Mouse (Mus musculus) stomach, embryonic 15.5 days (tissue): ENCODE data around the gene Dzip1. TPM values are rescaled to one million over a fixed set of nuclear protein-coding genes. Genes with fewer than 3 reads are reported as not detected.

Experiments
- ATAC-seq: fragments of 200-750 bp; cut with Nextera tagmentation; 2 replicates; pipeline ENCODE4 v1.8.0; 2017; ENCODE audit warnings: low read depth, moderate number of reproducible peaks, moderate TSS enrichment; ENCODE audit not compliant: insufficient read depth, low FRiP score
- H3K27ac ChIP-seq: fragments of 300-500 bp; sonication (generic); 2 replicates; pipeline ENCODE4 v1.5.1; 2015; ENCODE audit warnings: mild to moderate bottlenecking, inconsistent platforms
- H3K27me3 ChIP-seq: fragments of 300-500 bp; sonication (generic); replicated peaks from 2 replicates; pipeline ENCODE4 v1.6.1; 2015; ENCODE audit warnings: inconsistent platforms
- H3K36me3 ChIP-seq: fragments of 300-500 bp; sonication (generic); 2 replicates; pipeline ENCODE4 v1.6.1; 2015; ENCODE audit warnings: inconsistent platforms
- H3K4me1 ChIP-seq: fragments of 300-500 bp; sonication (generic); 2 replicates; pipeline ENCODE4 v1.6.1; 2015; ENCODE audit warnings: inconsistent platforms
- H3K4me2 ChIP-seq: fragments of 300-500 bp; sonication (generic); 2 replicates; pipeline ENCODE4 v1.6.1; 2015; ENCODE audit warnings: mild to moderate bottlenecking, inconsistent platforms
- H3K4me3 ChIP-seq: fragments of 300-500 bp; sonication (generic); replicated peaks from 2 replicates; pipeline ENCODE4 v1.5.1; 2015; ENCODE audit warnings: inconsistent platforms
- H3K9ac ChIP-seq: fragments of 300-500 bp; sonication (generic); 2 replicates; pipeline ENCODE4 v1.6.1; 2015; ENCODE audit warnings: inconsistent platforms
- H3K9me3 ChIP-seq: fragments of 300-500 bp; sonication (generic); 2 replicates; pipeline ENCODE4 v1.6.1; 2016; ENCODE audit warnings: inconsistent platforms
- WGBS: fragments of 180-500 bp; shearing (Covaris S2); methylation state at CpG from one replicate; pipeline ENCODE4 v1.1.7; 2015; 5-methylcytosine and 5-hydroxymethylcytosine counted together
- polyA plus RNA-seq: library from polyadenylated mRNA; unstranded; fragments of >200 nt; fragmentation: Nextera tagmentation; extraction: Ambion mirVana; gene quantifications from 2 replicates; pipeline ENCODE4 v1.2.1, GENCODE M21; 2015

Gene Dzip1
- polyA plus RNA-seq, 1 experiment from 2014 or later: 13.5 TPM

- no peaks in the 10 kb centered on the region for H3K36me3 ChIP-seq
- no peak overlapping the region for H3K4me2 ChIP-seq
- no peak overlapping the region for H3K9ac ChIP-seq
- H3K27me3 ChIP-seq: no peaks in the 10 kb centered on the region
- no peak overlapping the region; the same call in 1 of the 2 replicates for H3K27ac ChIP-seq
- H3K4me1 ChIP-seq: no peaks in the 10 kb centered on the region; the same call in 1 of the 2 replicates
- WGBS: 79% methylated on average over 3 of the region's 3 CpGs
- ATAC-seq: no peak
- no peaks in the 10 kb centered on the region for H3K9me3 ChIP-seq
- no peak overlapping the region for H3K4me3 ChIP-seq
Measured at GRCm38 (mm10) chr14:118842353-118842752, 82.9 kb downstream of the Dzip1 start.

GRCm38 (mm10) chr14:118840027-118840426 lies 85.2 kb downstream of the Dzip1 start:
- Histone ChIP-seq H3K36me3 (no peaks in the 10 kb centered on the region), H3K4me3 (no peak overlapping the region), H3K4me2 (no peak overlapping the region), H3K27ac (peak overlapping the region; percentile 37; the same call in 1 of the 2 replicates), H3K9me3 (no peaks in the 10 kb centered on the region), H3K27me3 (no peaks in the 10 kb centered on the region), H3K4me1 (peaks cover 2% of the 10 kb centered on the region; the same call in 1 of the 2 replicates), H3K9ac (no peak overlapping the region)
- 94% methylated on average over 1 of the region's 1 CpGs for WGBS
- ATAC-seq: no peak

- Histone ChIP-seq H3K9ac (no peak overlapping the region), H3K4me2 (no peak overlapping the region), H3K36me3 (no peaks in the 10 kb centered on the region), H3K4me1 (peaks cover 4% of the 10 kb centered on the region), H3K9me3 (no peaks in the 10 kb centered on the region), H3K27ac (peak overlapping the region; percentile 37), H3K4me3 (no peak overlapping the region), H3K27me3 (no peaks in the 10 kb centered on the region)
- 33% methylated on average over 5 of the region's 5 CpGs for WGBS
- no peak for ATAC-seq
Measured at GRCm38 (mm10) chr14:118839416-118839815, 85.8 kb downstream of the Dzip1 start.

GRCm38 (mm10) chr14:118838556-118839120 lies 86.6 kb downstream of the Dzip1 start:
- H3K27me3 ChIP-seq: no peaks in the 10 kb centered on the region
- no peak for ATAC-seq
- peaks cover 7% of the 10 kb centered on the region for H3K4me1 ChIP-seq
- H3K4me3 ChIP-seq: no peak overlapping the region
- H3K27ac ChIP-seq: peak overlapping the region; percentile 26
- WGBS: 49% methylated on average over 8 of the region's 8 CpGs
- no peak overlapping the region for H3K4me2 ChIP-seq
- H3K9me3 ChIP-seq: no peaks in the 10 kb centered on the region
- no peak overlapping the region for H3K9ac ChIP-seq
- no peaks in the 10 kb centered on the region for H3K36me3 ChIP-seq

- H3K4me2 ChIP-seq: no peak overlapping the region
- peaks cover 7% of the 10 kb centered on the region for H3K4me1 ChIP-seq
- 83% methylated on average over 7 of the region's 7 CpGs for WGBS
- H3K9me3 ChIP-seq: no peaks in the 10 kb centered on the region
- ATAC-seq: peak; percentile 67; the same call in 1 of the 2 replicates
- H3K27ac ChIP-seq: no peak overlapping the region
- H3K9ac ChIP-seq: no peak overlapping the region
- no peaks in the 10 kb centered on the region for H3K27me3 ChIP-seq
- no peak overlapping the region for H3K4me3 ChIP-seq
- H3K36me3 ChIP-seq: no peaks in the 10 kb centered on the region
Measured at GRCm38 (mm10) chr14:118836754-118837153, 88.5 kb downstream of the Dzip1 start.

- Histone ChIP-seq H3K27me3 (no peaks in the 10 kb centered on the region), H3K36me3 (no peaks in the 10 kb centered on the region), H3K9me3 (no peaks in the 10 kb centered on the region), H3K4me1 (peaks cover 7% of the 10 kb centered on the region), H3K9ac (no peak overlapping the region), H3K4me3 (no peak overlapping the region), H3K4me2 (no peak overlapping the region), H3K27ac (no peak overlapping the region)
- 81% methylated on average over 11 of the region's 11 CpGs for WGBS
- ATAC-seq: no peak
Measured at GRCm38 (mm10) chr14:118836145-118836544, 89.1 kb downstream of the Dzip1 start.

- no peak overlapping the region for H3K4me3 ChIP-seq
- no peak for ATAC-seq
- peaks cover 7% of the 10 kb centered on the region for H3K4me1 ChIP-seq
- H3K4me2 ChIP-seq: no peak overlapping the region
- no peaks in the 10 kb centered on the region for H3K27me3 ChIP-seq
- H3K9me3 ChIP-seq: no peaks in the 10 kb centered on the region
- H3K9ac ChIP-seq: no peak overlapping the region
- no peak overlapping the region for H3K27ac ChIP-seq
- WGBS: 6% methylated on average over 7 of the region's 7 CpGs
- H3K36me3 ChIP-seq: no peaks in the 10 kb centered on the region
Measured at GRCm38 (mm10) chr14:118834313-118834712, 90.9 kb downstream of the Dzip1 start.

GRCm38 (mm10) chr14:118833241-118833640 lies 92.0 kb downstream of the Dzip1 start:
- 89% methylated on average over 6 of the region's 6 CpGs for WGBS
- H3K27ac ChIP-seq: no peak overlapping the region
- H3K27me3 ChIP-seq: no peaks in the 10 kb centered on the region
- H3K36me3 ChIP-seq: no peaks in the 10 kb centered on the region
- no peaks in the 10 kb centered on the region for H3K9me3 ChIP-seq
- peaks cover 7% of the 10 kb centered on the region; the same call in 1 of the 2 replicates for H3K4me1 ChIP-seq
- no peak for ATAC-seq
- no peak overlapping the region for H3K9ac ChIP-seq
- H3K4me3 ChIP-seq: no peak overlapping the region
- no peak overlapping the region for H3K4me2 ChIP-seq

GRCm38 (mm10) chr14:118831597-118831996 lies 93.7 kb downstream of the Dzip1 start:
- H3K27me3 ChIP-seq: no peaks in the 10 kb centered on the region
- peaks cover 5% of the 10 kb centered on the region; the same call in 1 of the 2 replicates for H3K4me1 ChIP-seq
- H3K9ac ChIP-seq: no peak overlapping the region
- no peak overlapping the region for H3K27ac ChIP-seq
- no peaks in the 10 kb centered on the region for H3K9me3 ChIP-seq
- no peak overlapping the region for H3K4me3 ChIP-seq
- no peaks in the 10 kb centered on the region for H3K36me3 ChIP-seq
- 65% methylated on average over 4 of the region's 4 CpGs for WGBS
- no peak overlapping the region for H3K4me2 ChIP-seq
- ATAC-seq: no peak

GRCm38 (mm10) chr14:118829331-118830095 lies 95.7 kb downstream of the Dzip1 start:
- Histone ChIP-seq H3K4me1 (peaks cover 4% of the 10 kb centered on the region; the same call in 1 of the 2 replicates), H3K27me3 (no peaks in the 10 kb centered on the region), H3K9ac (no peak overlapping the region), H3K9me3 (no peaks in the 10 kb centered on the region), H3K27ac (no peak overlapping the region), H3K4me2 (no peak overlapping the region), H3K36me3 (no peaks in the 10 kb centered on the region), H3K4me3 (no peak overlapping the region)
- ATAC-seq: no peak
- 91% methylated on average over 11 of the region's 11 CpGs for WGBS

- Histone ChIP-seq H3K27me3 (no peaks in the 10 kb centered on the region), H3K4me3 (no peak overlapping the region), H3K4me1 (no peaks in the 10 kb centered on the region), H3K9me3 (no peaks in the 10 kb centered on the region), H3K36me3 (no peaks in the 10 kb centered on the region), H3K9ac (no peak overlapping the region), H3K4me2 (no peak overlapping the region), H3K27ac (no peak overlapping the region)
- ATAC-seq: no peak
- 37% methylated on average over 7 of the region's 7 CpGs for WGBS
Measured at GRCm38 (mm10) chr14:118827283-118827904, 97.9 kb downstream of the Dzip1 start.

- H3K36me3 ChIP-seq: no peaks in the 10 kb centered on the region
- H3K27ac ChIP-seq: no peak overlapping the region
- no peaks in the 10 kb centered on the region for H3K9me3 ChIP-seq
- H3K9ac ChIP-seq: no peak overlapping the region
- ATAC-seq: no peak
- no peak overlapping the region for H3K4me2 ChIP-seq
- H3K4me1 ChIP-seq: no peaks in the 10 kb centered on the region
- WGBS: 68% methylated on average over 8 of the region's 8 CpGs
- H3K4me3 ChIP-seq: no peak overlapping the region
- H3K27me3 ChIP-seq: no peaks in the 10 kb centered on the region
Measured at GRCm38 (mm10) chr14:118826346-118826745, 98.9 kb downstream of the Dzip1 start.
